Mouse (Mus musculus) intestine, embryonic 14.5 days (tissue): ENCODE results near the gene Ezr. TPM values are rescaled to one million over a fixed set of nuclear protein-coding genes. Genes with fewer than 3 reads are reported as not detected.
A peak's percentile ranks its signal among the peaks of the same experiment; 100 is the strongest.

Experiments
- ATAC-seq: fragments of 200-750 bp; cut with Nextera tagmentation; replicated peaks from 2 replicates; pipeline ENCODE4 v1.8.0; 2017; ENCODE audit warnings: low read depth, moderate number of reproducible peaks, moderate TSS enrichment, moderate library complexity; ENCODE audit not compliant: low FRiP score, low TSS enrichment
- DNase-seq: peaks from one replicate; pipeline ENCODE4 v3.0.0-alpha.2; 2018; ENCODE audit warnings: low spot score
- H3K27ac ChIP-seq: fragments of 300-500 bp; sonication (generic); 2 replicates; pipeline ENCODE4 v1.5.1; 2014; ENCODE audit warnings: low read depth, mild to moderate bottlenecking, control low read depth
- H3K27me3 ChIP-seq: fragments of 300-500 bp; sonication (generic); replicated peaks from 2 replicates; pipeline ENCODE4 v1.6.1; 2014; ENCODE audit warnings: low read length, control low read depth; ENCODE audit not compliant: control insufficient read depth, insufficient read depth
- H3K36me3 ChIP-seq: fragments of 300-500 bp; sonication (generic); 2 replicates; pipeline ENCODE4 v1.6.1; 2014; ENCODE audit warnings: low read length, control low read depth; ENCODE audit not compliant: control insufficient read depth, insufficient read depth
- H3K4me1 ChIP-seq: fragments of 300-500 bp; sonication (generic); replicated peaks from 2 replicates; pipeline ENCODE4 v1.6.1; 2014; ENCODE audit warnings: low read length, control low read depth, mixed read lengths; ENCODE audit not compliant: control insufficient read depth, insufficient read depth
- H3K4me2 ChIP-seq: fragments of 300-500 bp; sonication (generic); 2 replicates; pipeline ENCODE4 v1.6.1; 2014; ENCODE audit warnings: low read length
- H3K4me3 ChIP-seq: fragments of 300-500 bp; sonication (generic); 2 replicates; pipeline ENCODE4 v1.5.1; 2014; ENCODE audit warnings: low read depth, low read length, control low read depth, mixed read lengths
- H3K9ac ChIP-seq: fragments of 300-500 bp; sonication (generic); 2 replicates; pipeline ENCODE4 v1.6.1; 2014; ENCODE audit warnings: mild to moderate bottlenecking, low read length
- H3K9me3 ChIP-seq: fragments of 300-500 bp; sonication (generic); 2 replicates; pipeline ENCODE4 v1.6.1; 2016; ENCODE audit warnings: low read length, control low read depth; ENCODE audit not compliant: control insufficient read depth
- WGBS: fragments of 180-500 bp; shearing (Covaris S2); extraction: QIAGEN DNeasy Blood & Tissue Kit; methylation state at CpG from one replicate; pipeline ENCODE4 v1.1.7; 2014; 5-methylcytosine and 5-hydroxymethylcytosine counted together
- polyA plus RNA-seq: library from polyadenylated mRNA; unstranded; fragments of >200 nt; fragmentation: Nextera tagmentation; extraction: Ambion mirVana; gene quantifications from 2 replicates; pipeline ENCODE4 v1.2.1, GENCODE M21; 2014

Gene Ezr
- polyA plus RNA-seq, 1 experiment from 2014 or later: 176 TPM

GRCm38 (mm10) chr17:6757902-6758301 lies 24.7 kb downstream of the Ezr start:
- Histone ChIP-seq H3K9me3 (no peaks in the 10 kb centered on the region), H3K4me1 (0 out of 2 replicates have a peak, but pooled peaks cover 4% of the 10 kb centered on the region), H3K9ac (no peak overlapping the region), H3K4me3 (no peak overlapping the region), H3K36me3 (peaks cover 14% of the 10 kb centered on the region; the same call in 1 of the 2 replicates), H3K4me2 (no peak overlapping the region), H3K27ac (no peak overlapping the region), H3K27me3 (no peaks in the 10 kb centered on the region)
- no peak for ATAC-seq
- no peak for DNase-seq
- 93% methylated on average over 16 of the region's 16 CpGs for WGBS

GRCm38 (mm10) chr17:6755873-6756272 lies 26.7 kb downstream of the Ezr start:
- H3K9ac ChIP-seq: no peak overlapping the region
- ATAC-seq: peak; percentile 79

GRCm38 (mm10) chr17:6755176-6755575 lies 27.4 kb downstream of the Ezr start:
- ATAC-seq: no peak
- WGBS: 84% methylated on average over 9 of the region's 9 CpGs
- Histone ChIP-seq H3K36me3 (peaks cover 23% of the 10 kb centered on the region), H3K4me2 (no peak overlapping the region), H3K9ac (no peak overlapping the region), H3K4me1 (0 out of 2 replicates have a peak, but pooled peaks cover 4% of the 10 kb centered on the region), H3K27ac (peak overlapping the region; percentile 27; the same call in 1 of the 2 replicates), H3K9me3 (no peaks in the 10 kb centered on the region), H3K4me3 (no peak overlapping the region), H3K27me3 (no peaks in the 10 kb centered on the region)
- DNase-seq: no peak

More at GRCm38 (mm10) chr17:6755873-6756272, 26.7 kb downstream of the Ezr start:
- no peak for DNase-seq
- Histone ChIP-seq H3K27ac (peak overlapping the region; percentile 34; the same call in 1 of the 2 replicates), H3K36me3 (peaks cover 19% of the 10 kb centered on the region), H3K4me2 (no peak overlapping the region), H3K4me3 (no peak overlapping the region), H3K27me3 (no peaks in the 10 kb centered on the region), H3K9me3 (no peaks in the 10 kb centered on the region), H3K4me1 (0 out of 2 replicates have a peak, but pooled peaks cover 4% of the 10 kb centered on the region)
- 74% methylated on average over 8 of the region's 8 CpGs for WGBS

DNA sequence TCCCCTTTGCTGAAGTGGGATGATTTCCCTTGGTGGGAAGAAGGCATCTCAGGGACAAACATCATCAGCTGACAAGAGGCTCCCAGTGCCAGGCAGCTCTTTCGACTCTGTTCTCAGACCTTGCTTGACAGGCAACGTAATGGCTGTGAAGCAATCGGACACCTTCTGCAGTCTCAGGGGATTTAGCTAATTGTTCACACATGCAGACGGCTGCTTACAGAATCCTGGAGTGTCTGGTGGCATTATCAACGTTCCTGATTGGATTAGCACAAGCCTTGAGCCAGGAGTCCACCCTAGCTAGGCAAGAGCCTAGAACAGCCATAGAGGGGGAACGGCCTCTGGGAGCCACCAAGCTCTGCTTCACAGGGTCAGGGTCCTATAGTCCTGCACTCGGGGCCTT lies 30.2 kb downstream of the Ezr start:
- Histone ChIP-seq H3K36me3 (peaks cover 15% of the 10 kb centered on the region), H3K9me3 (no peaks in the 10 kb centered on the region), H3K27ac (no peak overlapping the region), H3K4me2 (no peak overlapping the region), H3K27me3 (no peaks in the 10 kb centered on the region), H3K9ac (no peak overlapping the region), H3K4me1 (no peaks in the 10 kb centered on the region; the same call in 1 of the 2 replicates), H3K4me3 (no peak overlapping the region)
- 73% methylated on average over 7 of the region's 7 CpGs for WGBS
- DNase-seq (no peak), ATAC-seq (no peak)

DNA sequence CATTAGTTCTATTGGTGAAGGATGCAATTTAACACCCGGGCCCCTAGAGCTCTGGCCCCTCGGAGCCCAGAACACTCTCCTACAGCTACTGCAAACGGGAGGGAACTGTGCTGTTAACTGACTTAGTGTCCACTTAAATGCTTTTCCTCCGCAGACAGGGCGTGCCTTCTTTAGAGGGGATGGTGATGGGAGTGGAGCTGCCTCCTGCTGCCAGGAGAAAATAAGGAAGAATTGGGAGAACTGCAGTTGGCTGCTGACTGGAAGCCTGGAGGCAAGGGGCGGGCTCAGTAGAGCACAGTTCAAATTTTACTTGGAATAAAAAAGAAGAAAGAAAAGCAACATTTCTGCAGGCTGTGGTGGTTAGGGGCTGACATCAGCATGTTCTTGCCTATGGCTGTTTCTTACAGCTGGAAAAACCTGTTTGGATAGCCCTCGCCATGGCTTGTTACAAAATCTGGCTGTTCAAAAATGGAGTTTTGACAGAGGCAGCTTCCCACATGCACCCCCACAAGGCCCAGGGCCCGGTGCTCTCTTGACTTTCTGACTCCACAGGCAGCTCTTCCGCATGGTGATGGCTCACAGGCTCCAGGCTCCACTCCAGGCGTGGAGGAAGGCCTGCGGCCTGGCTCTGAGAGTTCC lies 31.2 kb downstream of the Ezr start:
- H3K36me3 ChIP-seq: peaks cover 19% of the 10 kb centered on the region
- no peak overlapping the region for H3K27ac ChIP-seq
- DNase-seq (no peak), ATAC-seq (no peak)
- H3K4me2 ChIP-seq: no peak overlapping the region
- H3K4me3 ChIP-seq: no peak overlapping the region
- 72% methylated on average over 11 of the region's 11 CpGs for WGBS
- no peaks in the 10 kb centered on the region for H3K27me3 ChIP-seq
- no peaks in the 10 kb centered on the region for H3K9me3 ChIP-seq
- H3K4me1 ChIP-seq: no peaks in the 10 kb centered on the region; the same call in 1 of the 2 replicates
- no peak overlapping the region for H3K9ac ChIP-seq

DNA sequence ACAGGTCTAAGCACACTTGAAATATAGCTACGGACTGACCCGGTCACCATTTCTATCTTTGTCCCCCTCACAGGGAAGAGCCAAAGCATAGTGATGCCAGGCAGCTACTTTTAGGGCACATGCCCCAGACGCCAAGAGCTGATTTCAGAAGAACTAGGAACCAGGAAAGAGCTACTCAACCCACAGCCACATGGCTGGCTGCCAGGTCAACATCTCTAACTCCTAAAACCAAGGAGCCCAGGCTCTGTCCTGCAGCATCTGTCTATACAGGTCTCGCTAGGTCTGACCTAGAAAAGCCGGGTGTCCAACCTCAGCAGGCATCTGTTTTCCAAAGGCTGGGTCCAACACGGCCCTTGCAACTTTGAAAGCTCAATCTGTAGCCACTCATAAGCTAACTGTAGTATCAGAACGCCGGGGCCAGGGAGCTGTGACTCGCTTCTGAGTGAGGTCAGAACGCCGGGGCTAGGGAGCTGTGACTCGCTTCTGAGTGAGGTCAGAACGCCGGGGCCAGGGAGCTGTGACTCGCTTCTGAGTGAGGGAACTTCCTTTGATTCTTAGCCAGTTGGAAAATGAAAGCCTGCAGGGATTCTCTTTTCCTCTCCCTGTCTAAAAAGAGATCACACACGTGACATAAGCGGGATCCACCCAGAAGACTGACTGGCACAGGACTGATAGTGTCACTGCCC lies 33.7 kb downstream of the Ezr start:
- no peak overlapping the region for H3K4me2 ChIP-seq
- 86% methylated on average over 17 of the region's 17 CpGs for WGBS
- ATAC-seq (no peak), DNase-seq (no peak)
- H3K27ac ChIP-seq: no peak overlapping the region
- H3K4me3 ChIP-seq: no peak overlapping the region
- H3K9me3 ChIP-seq: no peaks in the 10 kb centered on the region
- H3K9ac ChIP-seq: no peak overlapping the region
- peaks cover 26% of the 10 kb centered on the region for H3K36me3 ChIP-seq
- no peaks in the 10 kb centered on the region; the same call in 1 of the 2 replicates for H3K4me1 ChIP-seq
- no peaks in the 10 kb centered on the region for H3K27me3 ChIP-seq

DNA sequence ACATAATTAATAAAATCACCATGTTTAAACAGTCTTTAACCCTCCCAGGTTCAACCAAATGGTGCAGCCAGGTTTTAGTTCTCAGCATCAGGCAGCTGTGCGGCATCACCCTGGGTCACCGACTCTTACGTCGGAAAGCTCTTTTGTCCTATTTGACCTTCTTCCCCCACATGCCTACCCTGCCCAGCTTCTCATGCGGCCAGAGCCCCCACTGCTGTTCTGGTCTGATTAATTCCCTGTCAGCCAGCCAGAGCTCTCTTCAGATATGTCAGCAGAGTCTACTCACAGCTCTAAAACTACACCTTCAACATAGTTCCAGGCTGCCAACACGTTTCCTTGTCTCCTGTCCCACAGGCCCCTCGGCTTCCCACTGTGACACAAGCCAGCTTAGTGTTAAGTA lies 35.1 kb downstream of the Ezr start:
- Histone ChIP-seq H3K4me1 (peaks cover 9% of the 10 kb centered on the region), H3K9ac (no peak overlapping the region), H3K36me3 (peaks cover 20% of the 10 kb centered on the region; the same call in 1 of the 2 replicates), H3K4me3 (no peak overlapping the region), H3K27me3 (no peaks in the 10 kb centered on the region), H3K27ac (no peak overlapping the region), H3K9me3 (no peaks in the 10 kb centered on the region), H3K4me2 (no peak overlapping the region)
- ATAC-seq (no peak), DNase-seq (no peak)
- WGBS: 51% methylated on average over 7 of the region's 7 CpGs

DNA sequence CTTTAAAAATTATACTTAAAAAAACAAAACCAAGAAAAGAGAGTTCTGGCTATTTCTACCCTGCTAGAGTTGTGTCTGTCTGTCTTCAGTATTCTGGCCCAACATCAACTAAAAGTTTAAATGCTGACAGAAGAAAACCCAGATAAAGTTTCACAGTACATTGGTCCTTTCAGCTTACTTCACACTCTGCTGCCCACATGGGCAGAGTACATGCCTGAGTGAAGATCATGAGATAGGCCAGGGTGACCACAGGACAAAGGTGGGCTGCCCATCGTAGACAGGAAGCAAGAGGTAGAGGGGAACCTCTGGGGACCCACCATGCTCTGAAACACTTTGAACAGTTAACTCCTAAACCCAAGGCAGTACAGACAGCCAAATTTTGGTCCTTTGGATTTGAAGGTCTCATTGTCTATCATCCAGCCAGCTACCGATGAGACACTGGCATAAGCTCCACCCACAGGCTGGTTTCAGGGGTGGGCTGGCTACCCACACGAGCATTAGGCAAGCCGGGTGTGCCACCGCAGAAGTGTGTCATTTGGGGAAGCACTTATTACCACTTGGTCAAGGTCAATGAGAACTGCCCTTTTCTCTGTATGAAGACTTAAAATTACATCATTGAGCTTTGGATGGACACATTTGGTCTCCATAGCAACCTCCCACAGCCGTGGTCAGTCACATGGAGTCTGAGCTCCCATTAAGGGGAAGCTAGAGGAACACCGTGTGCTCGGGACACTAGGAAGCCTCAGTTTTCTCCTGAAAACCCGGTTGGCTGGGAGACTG lies 35.9 kb downstream of the Ezr start:
- H3K4me1 ChIP-seq: peaks cover 16% of the 10 kb centered on the region
- H3K27ac ChIP-seq: no peak overlapping the region
- H3K4me2 ChIP-seq: no peak overlapping the region
- WGBS: 74% methylated on average over 9 of the region's 9 CpGs
- H3K9me3 ChIP-seq: no peaks in the 10 kb centered on the region
- ATAC-seq: no peak
- H3K9ac ChIP-seq: no peak overlapping the region
- no peak overlapping the region for H3K4me3 ChIP-seq
- H3K36me3 ChIP-seq: peaks cover 20% of the 10 kb centered on the region
- H3K27me3 ChIP-seq: no peaks in the 10 kb centered on the region
- DNase-seq: no peak
